8 mouse cellular contexts compared by ENCODE assay signal in genomic region chr12:36713866-36714662, GRCm38 (mm10).
DNase-seq lines count a peak whose midpoint lies in the region; ATAC-seq lines count a peak whose summit lies in the region.

No protein-coding gene starts in this region.

- H3K9ac ChIP-seq in forebrain, embryonic 13.5 days, result no peak overlapping the region
- H3K9ac ChIP-seq in hindbrain, embryonic 12.5 days, result 0 out of 2 replicates have a peak overlapping the region, but pooled peaks have one; percentile 43
- H3K9ac ChIP-seq in stomach, embryonic 14.5 days (replicated peaks; ENCODE audit: low read depth, low read length), result no peak overlapping the region

- DNase-seq in CD4-positive, CD25-positive, alpha-beta regulatory T cell, adult 2 months (ENCODE audit: low read depth, low spot score), result peak; percentile 20
- DNase-seq in brain, adult 2 months (ENCODE audit: low read depth, low spot score), result peak; percentile 66
- DNase-seq in left cerebral cortex, postnatal 10 days (ENCODE audit: extremely low spot score in 1 of 2, low spot score in 2 of 2), result peak; percentile 14 to 46

- intact Hi-C loops in left cerebral cortex, postnatal 10 days (cut with DNase I), result loop anchor here (5.0 to 10.0 kb wide), 2 partner anchors 738 to 1401 kb away; no protein-coding TSS in a partner anchor

- ATAC-seq in CD4-positive, CD25-positive, alpha-beta regulatory T cell, adult 4 months, result no peak
- peak; percentile 86 for ATAC-seq in forebrain, embryonic 13.5 days
- peak; percentile 54 for ATAC-seq in hindbrain, embryonic 12.5 days (ENCODE audit: low FRiP score)
- peak; percentile 90 for ATAC-seq in megakaryocyte progenitor cell, adult 5-6 weeks (replicated peaks; ENCODE audit: poor library complexity)
- no peak for ATAC-seq in stomach, embryonic 14.5 days (ENCODE audit: insufficient number of reproducible peaks, insufficient read depth, low FRiP score, low read depth)

- peak overlapping the region; percentile 46 for H3K4me2 ChIP-seq in forebrain, embryonic 13.5 days
- H3K4me2 ChIP-seq in hindbrain, embryonic 12.5 days (replicated peaks), result peak overlapping the region; percentile 37
- peak overlapping the region; percentile 33 for H3K4me2 ChIP-seq in stomach, embryonic 14.5 days (replicated peaks; ENCODE audit: low read depth, low read length)

- no peaks in the 10 kb centered on the region for H3K9me3 ChIP-seq in forebrain, embryonic 13.5 days (replicated peaks)
- H3K9me3 ChIP-seq in hindbrain, embryonic 12.5 days (replicated peaks), result no peaks in the 10 kb centered on the region
- no peaks in the 10 kb centered on the region for H3K9me3 ChIP-seq in stomach, embryonic 14.5 days (ENCODE audit: control insufficient read depth, low read depth, low read length)

- H3K27ac ChIP-seq in forebrain, embryonic 13.5 days, result no peak overlapping the region
- H3K27ac ChIP-seq in hindbrain, embryonic 12.5 days, result no peak overlapping the region
- no peak overlapping the region for H3K27ac ChIP-seq in stomach, embryonic 14.5 days (ENCODE audit: low read length)

- 28% methylated on average over 17 of the region's 17 CpGs for whole genome bisulfite sequencing in forebrain, embryonic 13.5 days
- 27% methylated on average over 17 of the region's 17 CpGs for WGBS in hindbrain, embryonic 12.5 days
- WGBS in stomach, embryonic 14.5 days, result 17% methylated on average over 17 of the region's 17 CpGs

- no peaks in the 10 kb centered on the region for H3K4me1 ChIP-seq in forebrain, embryonic 13.5 days
- H3K4me1 ChIP-seq in hindbrain, embryonic 12.5 days, result no peaks in the 10 kb centered on the region
- H3K4me1 ChIP-seq in stomach, embryonic 14.5 days (ENCODE audit: control insufficient read depth, insufficient read depth, low read length), result no peaks in the 10 kb centered on the region

- no peaks in the 10 kb centered on the region for H3K36me3 ChIP-seq in forebrain, embryonic 13.5 days (ENCODE audit: poor library complexity, severe bottlenecking)
- H3K36me3 ChIP-seq in hindbrain, embryonic 12.5 days, result no peaks in the 10 kb centered on the region
- no peaks in the 10 kb centered on the region for H3K36me3 ChIP-seq in stomach, embryonic 14.5 days (ENCODE audit: control insufficient read depth, insufficient read depth, low read length)

- 0 out of 2 replicates have a peak overlapping the region, but pooled peaks have one; percentile 9 for H3K4me3 ChIP-seq in forebrain, embryonic 13.5 days
- no peak overlapping the region for H3K4me3 ChIP-seq in hindbrain, embryonic 12.5 days
- H3K4me3 ChIP-seq in stomach, embryonic 14.5 days (ENCODE audit: low read depth, low read length), result peak overlapping the region; percentile 13

- H3K27me3 ChIP-seq in forebrain, embryonic 13.5 days, result 0 out of 2 replicates have a peak, but pooled peaks cover 3% of the 10 kb centered on the region
- no peaks in the 10 kb centered on the region for H3K27me3 ChIP-seq in hindbrain, embryonic 12.5 days
- no peaks in the 10 kb centered on the region for H3K27me3 ChIP-seq in stomach, embryonic 14.5 days (ENCODE audit: control insufficient read depth, insufficient read depth, low read length)

Comparison
In these comparisons a context has a peak if more than half of its experiments do, and no peak if none do; other contexts are left out.
1. ATAC-seq: peak in forebrain, embryonic 13.5 days (single experiment), hindbrain, embryonic 12.5 days (single experiment) and megakaryocyte progenitor cell, adult 5-6 weeks (single experiment); none in CD4-positive, CD25-positive, alpha-beta regulatory T cell, adult 4 months (single experiment) and stomach, embryonic 14.5 days (single experiment).
2. Peak in every context shown above with its lines, with median percentiles within 50 percentile points of each other: DNase-seq and H3K4me2 ChIP-seq.